Mouse (Mus musculus) embryonic fibroblast, embryonic 13.5 days (primary cell): Measurements from ENCODE around the gene Ddr2. TPM values are rescaled to one million over a fixed set of nuclear protein-coding genes. Genes with fewer than 3 reads are reported as not detected.

Source experiments
- H3K27ac ChIP-seq: 2 replicates; pipeline ENCODE4 v1.5.1; 2012; ENCODE audit warnings: low read length, control low read depth, inconsistent platforms; ENCODE audit not compliant: insufficient read depth
- H3K4me1 ChIP-seq: 2 replicates; pipeline ENCODE4 v1.6.1; 2011; ENCODE audit warnings: low read length; ENCODE audit not compliant: control insufficient read depth, insufficient read depth
- H3K4me3 ChIP-seq: 2 replicates; pipeline ENCODE4 v1.5.1; 2011; ENCODE audit warnings: mild to moderate bottlenecking, control low read depth, low read length; ENCODE audit not compliant: insufficient read depth
- CTCF ChIP-seq: IDR thresholded peaks from 2 replicates; pipeline ENCODE4 v1.5.1; 2011; ENCODE audit warnings: mild to moderate bottlenecking, control low read depth, low read length, moderate library complexity, borderline replicate concordance; ENCODE audit not compliant: insufficient read depth
- POLR2A ChIP-seq: IDR thresholded peaks from 2 replicates; pipeline ENCODE4 v1.6.1; 2011; ENCODE audit warnings: low read depth, mild to moderate bottlenecking, control low read depth, low read length, moderate library complexity
- polyA plus RNA-seq: library from polyadenylated mRNA; stranded (reverse); fragments of >200 nt; gene quantifications from 2 replicates; pipeline ENCODE4 v1.2.4, GENCODE M21; 2011; ENCODE audit warnings: low read depth; ENCODE audit not compliant: missing spikeins, insufficient read length

Gene Ddr2
- polyA plus RNA-seq, 1 experiment, result 299 TPM

DNA sequence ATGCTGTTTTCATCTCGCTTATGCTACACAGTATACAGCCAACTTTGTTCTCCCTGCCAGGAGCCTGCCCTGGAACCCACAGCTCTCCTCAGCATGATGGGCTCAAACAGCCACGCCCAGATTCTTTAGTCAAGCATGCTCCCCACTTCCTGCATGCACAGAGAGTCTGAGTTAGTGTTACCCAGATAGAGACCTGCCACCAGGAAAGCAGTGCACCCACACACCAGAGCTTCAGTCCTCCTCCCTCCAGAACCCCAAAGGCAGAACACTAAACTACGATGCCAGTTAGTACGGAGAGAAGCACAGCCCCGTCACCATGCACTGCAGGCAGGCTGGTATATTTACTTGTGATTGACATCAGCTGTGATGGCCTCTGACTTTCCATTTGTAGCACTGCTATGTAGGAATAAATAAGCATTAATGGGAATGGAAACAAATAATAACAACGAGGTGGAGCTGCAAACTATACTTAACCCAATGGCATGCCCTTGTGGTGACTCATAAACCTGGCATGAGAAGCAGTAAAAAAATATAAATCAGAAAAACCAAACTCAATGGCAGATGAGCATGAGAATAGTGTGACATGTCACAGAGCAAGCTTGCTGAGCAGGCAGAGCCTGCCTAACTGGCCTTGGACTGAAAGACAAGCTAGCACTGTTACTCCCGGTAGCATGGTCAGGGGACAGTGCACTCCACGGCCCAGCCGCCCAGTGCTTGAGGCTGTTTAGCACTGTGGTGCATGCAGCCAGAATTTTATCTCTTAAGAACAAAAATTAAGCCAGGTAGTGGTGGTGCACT lies 37.3 kb upstream of the Ddr2 start:
- TF ChIP-seq CTCF (no peak), POLR2A (no peak)
- Histone ChIP-seq H3K4me3 (no peak overlapping the region), H3K4me1 (peaks cover 12% of the 10 kb centered on the region), H3K27ac (peak overlapping the region; percentile 49)

- H3K27ac ChIP-seq, result peak overlapping the region; percentile 41; the same call in 1 of the 2 replicates
- H3K4me1 ChIP-seq, result peaks cover 12% of the 10 kb centered on the region
- no peak for TF ChIP-seq CTCF
- TF ChIP-seq POLR2A, result no peak
- no peak overlapping the region for H3K4me3 ChIP-seq
Measured at GRCm38 (mm10) chr1:170145606-170146005, 35.0 kb upstream of the Ddr2 start.

DNA sequence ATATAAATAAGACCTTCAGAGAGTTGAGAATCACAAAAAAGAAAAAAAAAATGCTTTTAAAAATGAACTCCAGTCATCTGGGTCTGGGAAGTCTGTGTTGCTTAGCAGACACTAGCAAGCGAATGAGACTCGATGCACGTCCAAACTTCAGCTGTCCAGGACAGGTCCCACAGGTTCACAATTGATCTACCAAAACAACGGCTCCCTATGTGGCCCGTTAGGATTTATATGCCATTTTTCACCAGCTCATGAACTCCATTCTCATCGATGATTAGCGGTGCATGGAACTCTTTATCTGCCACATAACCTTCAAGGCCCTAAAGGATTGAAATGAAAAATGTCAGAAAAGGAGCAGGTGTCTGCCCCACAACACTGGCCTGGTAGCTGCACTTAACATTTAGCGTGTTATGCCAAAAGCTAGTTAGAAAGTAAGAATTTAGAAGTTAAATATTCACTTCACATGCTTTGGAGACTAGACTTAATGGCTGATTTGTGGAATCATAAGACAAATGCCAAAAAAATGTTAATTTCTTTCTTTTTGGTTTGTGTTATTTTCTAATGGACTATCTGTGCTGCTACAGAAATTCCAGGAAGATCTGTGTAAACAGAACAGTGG lies 31.8 kb upstream of the Ddr2 start:
- no peak for TF ChIP-seq CTCF
- TF ChIP-seq POLR2A, result no peak
- Histone ChIP-seq H3K4me3 (no peak overlapping the region), H3K27ac (no peak overlapping the region), H3K4me1 (peaks cover 8% of the 10 kb centered on the region; the same call in 1 of the 2 replicates)

GRCm38 (mm10) chr1:170141626-170142025 lies 31.1 kb upstream of the Ddr2 start:
- no peak for TF ChIP-seq POLR2A
- no peak for TF ChIP-seq CTCF
- Histone ChIP-seq H3K27ac (no peak overlapping the region), H3K4me3 (no peak overlapping the region), H3K4me1 (peaks cover 15% of the 10 kb centered on the region)

DNA sequence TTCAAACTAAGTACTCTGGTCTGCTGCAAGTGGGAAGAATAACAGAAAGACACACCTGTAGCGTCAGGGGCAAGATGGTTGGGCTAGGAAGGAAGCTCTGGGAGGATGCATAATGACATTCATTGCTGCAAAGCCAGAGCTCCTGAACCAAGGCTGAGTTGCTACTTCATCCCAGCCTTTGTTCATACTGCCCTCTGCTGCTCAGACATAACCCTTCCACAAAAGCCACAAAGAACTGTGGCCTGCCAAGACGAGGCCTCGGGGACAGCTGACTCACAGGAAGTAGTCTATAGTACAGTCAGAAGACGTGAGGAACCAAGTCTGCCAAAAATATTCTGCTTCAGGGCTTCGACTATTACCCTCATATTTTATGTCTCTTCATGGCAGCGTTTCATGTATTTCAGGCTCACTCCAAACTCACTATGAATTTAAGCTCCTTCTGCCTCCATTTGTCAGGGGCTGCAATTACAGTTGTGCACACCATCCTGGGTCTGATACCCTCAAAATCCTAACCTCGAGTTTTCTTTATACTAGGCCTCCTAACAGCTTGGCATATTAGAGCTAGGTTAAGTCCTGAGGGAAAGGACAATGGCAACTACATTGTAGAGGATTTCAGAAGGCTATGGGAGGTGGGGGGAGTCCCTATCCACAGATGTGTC lies 25.9 kb upstream of the Ddr2 start:
- H3K4me1 ChIP-seq, result peaks cover 11% of the 10 kb centered on the region
- H3K4me3 ChIP-seq, result no peak overlapping the region
- peak overlapping the region; percentile 80 for H3K27ac ChIP-seq
- TF ChIP-seq POLR2A (no peak), CTCF (no peak)

GRCm38 (mm10) chr1:170134264-170134663 lies 23.7 kb upstream of the Ddr2 start:
- no peak overlapping the region for H3K27ac ChIP-seq
- no peak overlapping the region for H3K4me3 ChIP-seq
- TF ChIP-seq CTCF (no peak), POLR2A (no peak)
- peaks cover 11% of the 10 kb centered on the region for H3K4me1 ChIP-seq

DNA sequence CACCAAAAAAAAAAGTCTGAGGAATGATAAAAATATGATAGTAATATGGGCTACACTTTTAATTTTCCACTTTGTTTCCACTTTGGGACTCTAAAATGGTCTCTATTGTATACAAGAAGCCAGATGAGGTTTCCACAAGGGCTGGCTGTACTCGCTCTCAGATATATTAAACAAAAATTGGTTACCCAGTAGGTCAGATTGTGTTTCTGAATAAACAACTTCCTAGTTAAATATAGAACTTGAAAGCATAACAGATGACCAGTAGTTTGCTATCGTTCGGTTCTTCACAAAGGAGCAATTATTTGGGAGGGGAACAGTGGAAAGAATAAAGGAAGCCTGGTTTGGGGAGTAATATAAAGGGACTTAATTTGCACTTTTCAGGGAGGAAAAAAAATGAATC lies 20.4 kb upstream of the Ddr2 start:
- no peak for TF ChIP-seq POLR2A
- TF ChIP-seq CTCF, result no peak
- Histone ChIP-seq H3K4me3 (no peak overlapping the region), H3K27ac (no peak overlapping the region), H3K4me1 (no peaks in the 10 kb centered on the region; the same call in 1 of the 2 replicates)

DNA sequence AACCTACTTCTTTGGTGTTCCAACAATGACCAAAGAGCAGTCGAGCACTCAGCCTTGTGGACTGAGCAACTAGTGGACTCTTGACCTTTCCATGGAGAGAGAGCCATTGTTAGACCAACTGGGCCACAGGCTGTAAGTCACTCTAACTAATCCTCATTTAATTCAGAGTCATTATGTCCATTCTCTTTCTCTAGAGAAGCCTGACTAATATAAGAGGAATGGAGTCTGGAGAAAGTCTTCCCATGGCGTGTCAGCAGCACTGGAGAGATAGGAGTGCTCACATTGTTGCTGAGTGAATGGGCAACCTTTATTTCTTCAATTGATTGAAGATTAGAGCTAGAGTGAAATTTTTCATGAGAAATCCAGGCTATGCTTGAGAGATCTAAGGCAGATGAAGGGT lies 14.1 kb upstream of the Ddr2 start:
- no peak for TF ChIP-seq CTCF
- no peak for TF ChIP-seq POLR2A
- Histone ChIP-seq H3K4me3 (no peak overlapping the region), H3K27ac (no peak overlapping the region), H3K4me1 (no peaks in the 10 kb centered on the region)

- H3K4me3 ChIP-seq, result no peak overlapping the region
- H3K27ac ChIP-seq, result peak overlapping the region; percentile 65
- H3K4me1 ChIP-seq, result peaks cover 9% of the 10 kb centered on the region; the same call in 1 of the 2 replicates
- TF ChIP-seq POLR2A, result no peak
- TF ChIP-seq CTCF, result no peak
Measured at GRCm38 (mm10) chr1:170113616-170114015, 3.1 kb upstream of the Ddr2 start.
